Mouse (Mus musculus): ENCODE measurements at regions not wholly inside any gene's neighbourhood (a gene's known extent, or its start where the extent isn't known, plus 50 kb on each side); places are given as distances from the start of the nearest gene placed in this dataset.

DNA sequence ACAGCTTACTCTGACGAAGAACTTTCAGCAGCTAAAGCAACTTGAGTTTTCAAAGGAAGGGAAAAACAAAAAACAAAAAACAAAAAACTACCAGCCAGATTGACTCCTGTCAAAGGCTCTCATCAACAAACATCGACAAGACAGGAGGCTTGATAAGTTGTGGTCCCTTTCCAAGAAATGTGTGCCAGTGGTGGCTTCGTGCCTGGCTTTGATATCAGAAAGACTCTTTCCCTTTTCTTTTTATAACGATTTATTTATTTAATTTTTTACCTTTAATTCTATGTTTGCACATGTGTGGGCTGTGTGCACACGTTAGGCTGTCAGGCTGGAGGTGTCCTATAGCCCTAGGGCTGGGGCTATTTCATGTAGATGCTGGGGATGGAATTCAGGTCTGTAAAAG lies 60.4 kb downstream of the Dact1 start:
- DNase-seq (ENCODE audit: extremely low spot score), result no peak

DNA sequence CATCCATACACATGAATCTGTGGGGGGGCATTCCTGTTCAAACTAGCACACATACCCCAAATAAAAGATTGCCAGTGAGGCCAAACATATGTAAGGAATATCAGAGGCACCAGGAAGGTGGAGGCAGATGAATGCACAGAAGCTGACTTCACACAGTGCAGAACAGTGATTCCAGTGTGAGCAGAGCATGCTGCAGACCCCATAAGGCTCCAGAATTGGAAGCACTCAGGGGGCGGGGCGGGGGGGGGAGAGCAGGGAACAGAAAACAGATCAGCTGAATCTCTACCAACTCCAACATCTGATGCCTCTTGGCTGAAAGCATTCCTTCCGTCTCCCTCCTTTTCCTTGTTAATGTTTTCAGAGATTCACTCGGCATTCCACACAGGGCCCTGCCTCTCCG lies 62.3 kb downstream of the Dact1 start:
- no peak for DNase-seq (ENCODE audit: extremely low spot score)

DNA sequence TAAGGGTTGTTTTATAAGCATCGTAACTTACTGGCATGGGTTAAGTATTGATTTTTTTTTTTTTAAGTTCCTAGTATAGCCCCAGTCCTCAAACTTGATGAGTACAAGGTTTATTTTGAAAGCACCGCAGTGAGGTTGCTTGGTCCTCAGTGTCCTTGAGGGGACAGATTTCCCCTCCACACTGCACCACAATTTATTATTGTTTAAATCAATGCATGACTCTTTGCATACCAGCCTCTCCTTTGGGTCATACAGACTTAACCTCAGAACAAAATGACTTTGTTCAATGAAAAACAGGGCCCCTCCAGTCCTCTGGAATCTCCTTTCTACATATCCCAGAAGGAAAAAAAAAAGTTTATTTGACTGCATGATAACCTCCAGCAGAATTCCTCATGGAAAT lies 63.9 kb downstream of the Dact1 start:
- DNase-seq (ENCODE audit: extremely low spot score), result no peak

DNA sequence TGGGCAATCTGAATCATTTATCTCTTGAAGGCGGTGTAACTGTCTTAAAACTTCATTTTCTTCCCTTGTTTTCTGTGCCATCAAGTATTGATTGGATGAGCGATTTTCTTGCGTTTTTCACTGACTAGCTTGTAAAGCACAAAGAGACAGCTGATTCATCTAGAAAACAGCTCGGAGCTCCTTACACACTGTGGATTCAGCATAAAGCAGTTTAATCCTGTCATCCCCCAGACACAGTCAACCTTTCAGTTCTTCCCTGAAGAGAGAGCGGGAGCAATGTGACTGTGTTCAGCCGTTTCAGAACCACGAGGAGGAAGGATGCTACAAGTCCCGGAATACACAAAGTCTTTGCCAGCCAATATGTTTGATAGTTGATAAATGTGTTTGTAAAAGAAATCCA lies 66.8 kb downstream of the Dact1 start:
- DNase-seq (ENCODE audit: extremely low spot score), result no peak

DNA sequence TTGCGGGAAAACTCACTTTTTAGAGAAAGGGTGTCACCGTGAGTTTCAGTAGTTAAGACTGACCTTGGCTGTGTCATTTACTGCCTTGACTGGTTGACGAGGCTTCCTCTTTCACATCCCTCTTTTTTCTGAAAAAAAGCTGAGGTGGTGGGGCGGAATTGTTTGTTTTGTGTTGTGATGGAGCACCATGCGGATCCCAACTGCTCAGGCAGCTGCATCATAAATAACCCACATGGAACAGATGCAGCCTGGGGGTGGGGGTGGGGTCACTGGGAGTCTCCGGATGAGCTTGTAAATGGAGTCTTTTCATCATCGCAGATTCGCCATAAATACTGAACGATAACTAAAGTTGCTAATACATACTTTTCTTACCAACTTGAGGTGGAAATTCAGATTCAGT lies 67.3 kb downstream of the Dact1 start:
- DNase-seq (ENCODE audit: extremely low spot score), result no peak

DNA sequence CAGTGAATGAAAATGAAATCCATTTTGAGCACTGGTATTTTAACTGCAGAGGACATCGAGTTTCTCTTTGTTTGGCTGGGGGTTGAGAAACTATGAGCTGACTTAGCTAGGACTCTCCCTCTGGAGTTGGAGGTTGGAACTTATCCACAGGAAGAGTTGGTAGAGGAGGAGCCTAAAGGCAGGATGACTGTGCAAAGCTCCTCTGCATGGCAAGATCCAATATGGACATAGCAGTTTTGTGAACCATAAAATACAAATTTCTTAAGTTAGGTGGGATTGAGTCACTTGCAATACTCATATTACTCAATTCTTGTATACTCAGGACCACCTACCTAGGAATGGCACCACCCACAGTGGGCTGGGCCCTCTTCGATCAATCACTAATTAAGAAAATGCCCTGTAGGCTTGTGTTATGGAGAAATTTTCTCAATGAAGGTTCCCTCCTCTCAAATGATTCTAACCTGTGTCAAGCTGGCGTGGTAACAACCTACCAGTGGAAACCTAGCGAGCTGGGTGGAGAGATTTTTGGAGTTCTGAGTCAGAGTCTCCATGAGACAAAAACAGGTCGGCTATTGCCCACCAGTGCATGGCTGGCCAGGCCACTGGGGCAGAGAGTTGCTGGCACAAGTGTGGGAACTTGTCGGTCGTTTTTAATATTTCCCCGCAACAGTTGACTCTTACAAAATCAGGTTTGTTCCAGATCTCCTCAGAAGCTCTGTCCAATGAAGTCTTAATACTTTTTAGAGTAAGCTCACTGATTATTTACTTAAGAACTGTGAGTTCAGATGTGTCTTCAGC lies 70.1 kb downstream of the Dact1 start:
- no peak for DNase-seq (ENCODE audit: extremely low spot score)

DNA sequence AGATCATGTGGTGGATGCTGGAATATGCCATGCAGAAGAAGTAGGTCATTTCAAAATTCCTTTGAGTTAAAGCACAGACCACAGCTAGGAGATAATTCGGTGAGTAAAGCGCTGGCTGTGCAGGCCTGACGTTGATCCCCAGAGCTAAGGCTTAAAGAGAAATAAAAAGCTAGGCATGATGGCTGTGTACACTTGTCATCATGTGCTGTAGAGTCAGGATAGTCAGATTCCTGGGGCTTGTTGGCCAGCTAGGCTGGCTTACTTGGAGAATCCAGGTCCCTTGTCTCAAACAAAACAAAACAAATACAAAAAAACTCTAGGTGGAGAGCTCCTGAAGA lies 70.7 kb downstream of the Dact1 start:
- DNase-seq (ENCODE audit: extremely low spot score), result no peak

DNA sequence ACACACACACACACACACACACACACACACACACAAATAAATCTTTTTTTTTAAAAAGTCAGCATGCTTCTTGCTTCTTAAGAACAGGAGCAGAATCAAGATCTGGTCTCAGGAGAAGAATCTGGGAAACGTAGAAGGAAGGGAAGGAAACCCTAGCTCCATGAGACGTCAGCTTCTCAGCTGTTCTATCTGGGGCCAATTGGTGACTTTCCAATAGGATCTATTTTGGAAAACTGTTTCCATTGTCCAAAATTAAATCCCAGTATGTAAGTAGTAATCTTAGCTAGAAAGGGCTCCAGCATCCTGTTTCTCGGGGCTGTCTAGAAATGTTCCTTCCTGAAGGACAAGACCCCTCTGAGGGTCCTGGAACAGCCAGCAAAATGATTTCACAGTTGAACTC lies 76.6 kb downstream of the Dact1 start:
- no peak for DNase-seq (ENCODE audit: extremely low spot score)

DNA sequence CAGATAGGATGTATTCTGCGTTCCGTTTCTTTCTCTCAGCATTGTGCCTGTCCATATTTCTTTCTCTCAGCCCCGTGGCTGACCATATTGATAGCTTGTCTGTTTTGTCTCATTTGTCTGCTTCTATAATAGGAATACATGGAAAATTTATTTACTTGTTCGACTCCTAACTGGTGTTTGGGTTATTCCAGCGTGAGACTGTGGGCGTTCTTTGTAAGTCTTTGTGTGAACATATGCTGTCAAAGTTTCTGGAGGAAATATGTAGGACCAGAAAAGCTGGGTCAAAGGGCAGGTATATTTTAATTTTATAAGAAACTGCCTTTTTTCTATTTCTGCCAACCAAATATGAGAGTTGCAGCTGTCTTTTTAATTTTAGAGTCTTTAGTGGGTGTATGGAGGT lies 81.8 kb downstream of the Dact1 start:
- no peak for DNase-seq (ENCODE audit: extremely low spot score)

DNA sequence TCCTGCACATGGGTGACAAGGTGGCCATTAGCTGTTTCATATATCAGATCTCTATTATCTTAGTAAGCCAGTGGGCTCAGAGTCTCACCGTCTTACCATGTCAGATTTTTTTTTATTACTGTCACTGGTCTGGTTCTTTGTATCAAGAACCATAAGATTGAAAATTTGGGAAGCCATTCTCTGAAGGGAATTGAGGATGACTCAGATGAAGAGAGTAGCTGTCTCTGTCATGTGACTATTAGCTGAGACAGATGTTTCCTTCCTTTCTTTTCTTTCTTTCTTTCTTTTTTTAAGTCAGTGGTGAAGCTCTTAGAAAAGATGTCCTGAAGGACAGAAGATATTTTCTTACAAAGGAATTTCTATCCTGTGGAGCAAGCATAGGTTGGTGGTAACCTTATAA lies 84.1 kb downstream of the Dact1 start:
- no peak for DNase-seq (ENCODE audit: extremely low spot score)

DNA sequence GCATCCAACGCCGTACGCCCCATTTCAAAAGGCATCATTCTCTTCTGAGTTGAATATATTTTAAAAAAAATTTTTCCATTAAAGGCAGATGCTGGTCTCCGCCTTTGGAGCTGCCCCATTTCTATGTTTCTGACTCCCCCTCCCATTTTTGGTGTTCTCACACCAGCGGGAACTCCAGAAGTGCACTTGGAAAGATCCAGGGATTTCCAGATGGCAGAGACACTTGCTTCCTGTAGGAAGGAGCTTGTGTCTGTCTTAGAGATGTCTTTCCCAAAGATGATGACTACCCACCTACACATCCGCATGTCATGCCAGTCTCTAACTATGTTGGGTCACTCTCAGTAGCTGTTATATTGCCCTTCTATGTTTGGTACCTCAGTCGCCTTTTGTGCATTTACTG lies 87.8 kb downstream of the Dact1 start:
- DNase-seq (ENCODE audit: extremely low spot score), result no peak

DNA sequence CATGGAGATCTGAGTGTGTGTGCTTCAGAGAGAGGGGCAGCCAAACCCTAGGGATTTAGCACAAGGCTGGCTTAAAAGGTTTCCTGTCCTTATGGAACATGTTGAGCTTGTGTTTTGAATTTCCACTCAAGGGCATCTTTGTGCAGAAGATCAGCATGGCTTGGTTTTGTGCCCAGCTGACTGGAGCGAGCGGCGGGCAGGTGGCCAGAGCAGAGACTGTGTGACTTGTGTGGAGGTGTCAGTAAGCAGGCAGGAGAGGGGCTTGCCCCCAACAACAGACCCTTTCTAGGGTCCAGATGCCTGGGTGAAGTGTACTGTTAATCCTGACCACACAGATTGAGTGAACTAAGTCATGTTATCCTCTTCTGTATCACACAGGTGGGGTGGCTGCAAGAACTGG lies 89.0 kb downstream of the Dact1 start:
- DNase-seq (ENCODE audit: extremely low spot score), result no peak

DNA sequence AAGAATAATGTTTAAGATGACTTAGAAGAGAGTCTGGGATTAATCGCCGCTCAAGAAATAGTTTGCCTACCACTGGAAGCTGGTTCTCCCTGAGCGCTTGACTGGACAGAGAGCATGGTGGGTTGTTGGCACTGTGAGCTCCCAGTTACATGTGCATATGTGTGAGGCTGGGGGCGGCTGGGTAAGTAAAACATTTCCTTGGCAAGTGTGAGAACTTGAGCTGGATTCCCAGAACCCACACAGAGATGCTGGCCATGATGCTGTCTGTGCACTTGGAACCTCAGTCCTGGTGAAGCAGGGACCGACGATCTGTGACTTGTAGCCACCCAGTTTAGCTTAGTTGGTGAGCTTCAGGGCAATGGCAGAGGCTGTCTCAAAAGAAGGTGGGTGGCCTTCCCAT lies 90.5 kb downstream of the Dact1 start:
- no peak for DNase-seq (ENCODE audit: extremely low spot score)

DNA sequence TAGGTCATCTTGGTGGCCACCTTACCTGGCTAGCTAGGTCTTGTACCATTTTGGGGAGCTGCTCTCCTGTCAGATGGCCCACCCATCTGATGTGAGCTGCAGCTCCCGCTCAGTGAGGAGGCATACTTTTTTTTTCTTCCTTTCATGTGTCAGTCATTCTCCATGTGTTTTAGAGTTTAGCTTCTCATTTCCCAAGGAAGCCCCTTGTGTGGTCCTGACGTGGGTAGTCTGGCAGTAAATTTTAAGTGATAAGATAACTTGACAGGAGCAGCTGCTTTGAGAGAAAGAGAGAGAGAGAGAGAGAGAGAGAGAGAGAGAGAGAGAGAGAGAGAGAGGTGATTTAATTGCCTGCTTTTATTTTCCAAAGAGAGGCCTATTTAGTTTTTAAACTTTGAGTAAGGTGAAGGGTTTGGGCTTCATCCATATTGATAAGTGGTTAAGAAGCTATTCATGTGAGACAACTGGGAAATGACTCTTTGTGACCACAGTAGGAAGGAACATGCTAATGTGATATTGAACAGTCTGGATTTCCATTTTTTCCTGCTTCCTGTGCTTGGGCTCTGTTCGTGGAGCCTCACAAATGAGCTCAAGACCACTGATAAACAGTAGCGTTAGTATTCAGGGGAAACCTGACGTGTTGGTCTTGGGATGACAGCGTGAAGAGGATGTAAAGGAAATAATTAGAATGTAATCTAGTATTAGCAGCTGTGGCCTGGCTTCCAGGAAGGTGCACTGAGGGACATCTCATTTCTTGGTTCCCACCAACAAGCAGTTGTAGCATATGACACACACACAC lies 92.1 kb downstream of the Dact1 start:
- DNase-seq (ENCODE audit: extremely low spot score), result no peak

DNA sequence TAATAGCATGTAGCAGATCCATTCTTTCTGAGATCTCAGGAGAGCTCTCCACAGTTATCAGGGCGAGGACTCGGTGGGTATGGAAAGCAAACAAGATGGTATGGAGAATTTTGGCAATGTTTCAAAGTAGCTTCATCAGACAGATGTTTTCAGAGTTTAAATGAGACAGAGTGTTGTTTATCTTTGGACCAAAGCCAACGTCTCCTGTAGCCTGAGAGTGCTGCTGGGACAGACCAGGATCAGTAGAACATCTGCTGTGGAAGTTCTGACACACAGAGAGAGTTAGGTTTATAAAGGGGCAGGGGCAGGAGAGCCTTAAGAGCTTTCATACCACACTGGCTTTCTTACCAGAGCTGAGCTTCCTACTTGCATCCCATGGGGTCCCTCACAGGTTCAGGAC lies 97.6 kb downstream of the Dact1 start:
- DNase-seq (ENCODE audit: extremely low spot score), result no peak

DNA sequence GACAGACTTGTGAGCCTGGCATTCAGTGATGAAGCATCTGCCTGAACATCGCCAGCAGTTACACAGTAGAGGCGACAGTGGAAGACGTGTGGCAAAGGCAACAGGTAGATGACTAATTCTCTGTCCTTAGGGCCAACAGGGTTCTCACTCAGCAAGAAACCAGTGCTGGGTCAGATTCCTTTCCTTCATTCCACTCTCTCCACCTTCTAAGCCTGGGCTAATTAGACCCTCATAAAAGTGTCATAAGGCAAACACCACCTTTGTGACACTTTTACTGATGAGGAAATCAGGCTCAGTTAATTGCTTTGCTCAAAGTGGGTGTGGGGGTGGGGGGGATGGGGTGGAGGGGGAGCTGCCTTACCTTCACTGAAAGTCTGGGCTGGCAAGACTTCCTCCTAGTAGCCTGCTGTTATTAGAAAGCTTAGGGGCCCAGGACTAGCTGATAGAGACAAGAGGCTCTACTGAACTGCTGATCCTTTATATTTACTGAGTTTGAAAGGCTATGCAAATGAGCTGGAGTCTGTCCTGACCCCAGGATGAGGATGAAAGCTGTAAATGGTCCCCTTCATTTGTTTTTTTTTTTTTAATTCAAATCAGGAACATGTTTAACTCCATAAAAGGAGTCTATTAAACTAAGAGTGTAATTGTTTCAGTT lies 98.8 kb downstream of the Dact1 start:
- DNase-seq (ENCODE audit: extremely low spot score), result no peak

DNA sequence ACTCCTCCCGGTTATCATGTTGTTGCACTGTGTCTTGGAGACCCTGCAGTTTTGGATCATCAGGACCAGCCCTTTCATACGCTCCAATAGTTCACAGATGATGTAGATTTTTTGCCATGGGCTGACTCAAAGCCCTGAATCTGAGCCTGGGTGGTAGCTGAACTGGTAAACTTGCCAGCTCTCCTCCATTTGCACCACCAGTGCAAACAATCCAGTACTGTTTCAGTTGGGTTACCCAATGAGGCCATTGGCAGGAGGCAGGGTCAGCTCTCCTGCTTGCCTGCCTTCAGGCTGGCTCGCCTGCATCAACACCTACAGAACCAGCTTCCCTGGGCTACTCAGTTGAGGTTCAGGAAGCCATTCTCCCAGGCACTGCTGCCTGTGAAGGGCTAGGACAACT lies 102.6 kb downstream of the Dact1 start:
- no peak for DNase-seq (ENCODE audit: extremely low spot score)

DNA sequence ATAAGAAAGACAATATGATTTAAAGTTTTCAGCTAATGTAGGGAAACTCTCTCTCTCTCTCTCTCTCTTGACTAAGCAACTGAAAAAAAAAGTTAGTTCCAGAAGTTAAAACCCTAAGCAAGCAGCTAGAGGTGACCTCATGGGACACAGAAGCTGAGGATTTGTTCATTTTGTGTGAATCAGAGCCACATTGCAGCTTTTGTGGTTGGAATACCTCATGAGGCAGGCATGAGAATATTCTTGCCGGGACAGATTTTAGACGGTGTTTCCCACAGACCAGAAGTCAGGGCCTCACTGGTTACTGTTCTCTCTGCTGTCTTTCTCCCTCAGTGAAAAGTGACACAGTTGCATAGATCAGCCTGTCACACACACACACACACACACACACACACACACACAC lies 107.3 kb downstream of the Dact1 start:
- DNase-seq (ENCODE audit: extremely low spot score), result no peak

DNA sequence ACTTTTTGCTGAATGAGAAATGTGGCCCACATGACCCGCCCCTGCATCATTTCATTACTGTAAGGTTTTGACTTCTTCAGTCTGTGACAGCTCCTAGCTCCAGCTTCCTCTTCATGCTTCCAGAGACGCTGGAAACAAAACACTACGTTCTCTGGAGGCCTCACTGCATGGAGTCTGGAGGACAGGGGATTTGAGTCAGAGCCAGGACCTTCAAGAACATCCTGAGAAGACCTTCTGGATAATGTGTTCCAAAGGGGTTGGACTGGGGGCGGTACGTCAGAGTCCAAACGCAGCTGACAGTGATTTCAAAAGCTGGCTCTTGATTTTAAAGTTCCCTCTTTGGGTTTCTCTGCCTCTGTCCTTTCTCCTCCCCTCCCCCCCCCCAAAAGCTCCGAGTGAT lies 108.5 kb downstream of the Dact1 start:
- DNase-seq (ENCODE audit: extremely low spot score), result no peak

DNA sequence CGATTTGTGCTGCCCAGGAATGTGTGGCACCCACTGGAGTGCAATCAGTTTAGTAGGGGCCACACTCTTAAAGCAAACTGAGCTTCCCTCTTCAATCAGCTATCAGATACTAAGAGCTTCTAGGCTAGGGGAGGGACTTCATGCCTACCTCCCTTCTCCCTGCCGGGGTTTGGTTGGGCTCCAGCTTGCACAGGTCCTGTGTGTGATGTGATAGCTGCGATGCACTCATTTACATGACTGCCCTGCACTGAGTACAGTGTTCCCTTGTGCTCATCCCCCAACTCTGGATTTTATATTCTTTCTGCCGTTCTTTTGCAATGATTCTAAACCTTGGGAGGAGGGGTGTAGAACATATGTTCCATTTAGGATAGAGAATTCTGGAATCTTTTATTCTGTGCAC lies 109.5 kb downstream of the Dact1 start:
- no peak for DNase-seq (ENCODE audit: extremely low spot score)

DNA sequence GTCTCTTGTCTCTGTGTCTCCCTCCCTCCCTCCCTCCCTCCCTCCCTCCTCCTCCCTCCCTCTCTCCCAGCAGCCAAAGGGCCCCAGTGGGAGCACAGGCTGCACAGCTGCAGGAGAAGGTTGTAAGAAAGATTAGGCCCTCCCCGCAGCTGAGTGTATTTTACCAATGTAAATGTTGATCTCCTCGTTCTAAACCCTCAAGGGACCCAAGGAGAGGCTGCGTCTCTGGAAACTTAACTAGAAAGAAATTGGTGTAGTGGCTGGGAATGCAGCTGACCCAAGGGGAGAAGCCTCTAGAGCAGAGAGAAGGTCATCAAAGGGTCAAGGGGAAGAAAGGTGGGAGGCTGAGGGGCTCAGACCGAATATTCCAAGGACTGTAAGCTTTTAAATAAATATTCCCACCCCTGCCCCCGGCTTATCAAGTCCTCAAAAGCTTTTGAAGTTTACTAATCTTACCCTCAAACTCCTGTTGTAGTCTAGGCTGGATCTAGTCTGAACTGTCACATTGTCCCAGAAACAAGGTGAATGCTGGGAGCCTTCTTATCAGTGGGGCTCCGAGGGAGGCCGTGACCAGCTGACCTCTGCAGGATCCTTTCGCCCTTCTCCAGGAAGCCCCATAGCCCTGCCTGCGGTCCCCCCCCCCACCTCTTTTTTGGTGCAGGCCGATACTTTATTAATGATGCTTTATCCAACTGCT lies 116.5 kb downstream of the Dact1 start:
- no peak for DNase-seq (ENCODE audit: extremely low spot score)

DNA sequence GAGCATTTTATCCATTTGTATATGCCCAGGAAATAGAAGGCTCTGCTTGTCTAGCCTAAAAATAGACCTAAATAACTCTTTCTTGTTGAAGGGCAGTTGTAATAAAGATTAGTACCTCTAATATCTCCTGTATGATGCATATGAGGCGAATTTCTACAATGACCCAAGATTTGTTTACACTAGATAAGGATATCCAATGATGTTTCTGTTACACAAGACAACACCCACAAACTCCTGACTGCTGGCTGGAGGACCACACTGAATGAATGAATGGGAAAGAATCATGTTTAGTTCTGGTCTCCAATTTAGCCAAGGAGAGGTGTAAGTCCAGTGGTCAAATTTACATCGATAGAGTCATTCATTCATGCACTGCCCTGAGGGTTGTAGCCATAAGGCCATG lies 118.3 kb downstream of the Dact1 start:
- no peak for DNase-seq (ENCODE audit: extremely low spot score)
